ENCODE assay signal across 9 mouse cellular contexts in genomic region chr16:77662107-77662518, GRCm38 (mm10).
DNase-seq lines count a peak whose midpoint lies in the region; ATAC-seq and TF ChIP-seq lines count a peak whose summit lies in the region.
"Had no signal": no experiment of that assay in that cellular context is flagged by ENCODE, and none has a peak within 500 bp of the region (broad histone marks: within the 10 kb centered on the region; RNA-seq: fewer than 3 reads in every experiment).

No protein-coding gene starts in this region.

- H3K4me3 ChIP-seq in intestine, embryonic 15.5 days (replicated peaks) = no peak overlapping the region
- H3K4me3 ChIP-seq in intestine, postnatal 0 days (ENCODE audit: low read depth, low read length) = no peak overlapping the region
- no peak overlapping the region for H3K4me3 ChIP-seq in hindbrain, embryonic 15.5 days
- H3K4me3 ChIP-seq in midbrain, embryonic 12.5 days = no peak overlapping the region
- no peak overlapping the region for H3K4me3 ChIP-seq in liver, embryonic 12.5 days
- H3K4me3 ChIP-seq: megakaryocyte, embryonic 14.5 days had no signal

- no peak for TF ChIP-seq CTCF in intestine, postnatal 0 days (IDR thresholded peaks at IDR 0.05; ENCODE audit: low read depth)

- H3K27ac ChIP-seq in intestine, embryonic 15.5 days = no peak overlapping the region
- no peak overlapping the region for H3K27ac ChIP-seq in intestine, postnatal 0 days (ENCODE audit: low read depth, low read length)
- peak overlapping the region; percentile 87 for H3K27ac ChIP-seq in hindbrain, embryonic 15.5 days (replicated peaks)
- H3K27ac ChIP-seq in midbrain, embryonic 12.5 days (replicated peaks) = peak overlapping the region; percentile 68
- H3K27ac ChIP-seq in liver, embryonic 12.5 days = no peak overlapping the region

- ATAC-seq in intestine, embryonic 15.5 days = peak; percentile 45; the same call in 1 of the 2 replicates
- no peak for ATAC-seq in intestine, postnatal 0 days
- ATAC-seq in hindbrain, embryonic 15.5 days (ENCODE audit: low FRiP score, low read depth) = peak; percentile 94
- peak; percentile 86 for ATAC-seq in midbrain, embryonic 12.5 days (ENCODE audit: low FRiP score, low read depth)
- ATAC-seq in liver, embryonic 12.5 days = no peak

- no peaks in the 10 kb centered on the region for H3K36me3 ChIP-seq in intestine, embryonic 15.5 days
- no peaks in the 10 kb centered on the region for H3K36me3 ChIP-seq in intestine, postnatal 0 days (ENCODE audit: control insufficient read depth, insufficient read depth)
- H3K36me3 ChIP-seq in hindbrain, embryonic 15.5 days = no peaks in the 10 kb centered on the region
- no peaks in the 10 kb centered on the region for H3K36me3 ChIP-seq in midbrain, embryonic 12.5 days
- H3K36me3 ChIP-seq in liver, embryonic 12.5 days = no peaks in the 10 kb centered on the region

- H3K9me3 ChIP-seq in intestine, embryonic 15.5 days = no peaks in the 10 kb centered on the region
- no peaks in the 10 kb centered on the region for H3K9me3 ChIP-seq in intestine, postnatal 0 days (ENCODE audit: control insufficient read depth)
- H3K9me3 ChIP-seq in hindbrain, embryonic 15.5 days = no peaks in the 10 kb centered on the region
- H3K9me3 ChIP-seq in midbrain, embryonic 12.5 days = no peaks in the 10 kb centered on the region
- H3K9me3 ChIP-seq in liver, embryonic 12.5 days (replicated peaks) = no peaks in the 10 kb centered on the region
- H3K9me3 ChIP-seq: megakaryocyte, embryonic 14.5 days had no signal

- no peak overlapping the region for H3K4me2 ChIP-seq in intestine, embryonic 15.5 days (replicated peaks)
- H3K4me2 ChIP-seq in intestine, postnatal 0 days (replicated peaks; ENCODE audit: low read depth) = no peak overlapping the region
- peak overlapping the region; percentile 39 for H3K4me2 ChIP-seq in hindbrain, embryonic 15.5 days
- 0 out of 2 replicates have a peak overlapping the region, but pooled peaks have one; percentile 7 for H3K4me2 ChIP-seq in midbrain, embryonic 12.5 days (replicated peaks)
- no peak overlapping the region for H3K4me2 ChIP-seq in liver, embryonic 12.5 days

- no peaks in the 10 kb centered on the region for H3K27me3 ChIP-seq in intestine, embryonic 15.5 days (replicated peaks)
- H3K27me3 ChIP-seq in intestine, postnatal 0 days (replicated peaks; ENCODE audit: control insufficient read depth, insufficient read depth, low read length) = no peaks in the 10 kb centered on the region
- H3K27me3 ChIP-seq in hindbrain, embryonic 15.5 days = no peaks in the 10 kb centered on the region
- H3K27me3 ChIP-seq in midbrain, embryonic 12.5 days = no peaks in the 10 kb centered on the region
- no peaks in the 10 kb centered on the region for H3K27me3 ChIP-seq in liver, embryonic 12.5 days (replicated peaks)
- H3K27me3 ChIP-seq: megakaryocyte, embryonic 14.5 days had no signal

- H3K4me1 ChIP-seq in intestine, embryonic 15.5 days (replicated peaks) = no peaks in the 10 kb centered on the region
- H3K4me1 ChIP-seq in intestine, postnatal 0 days (replicated peaks; ENCODE audit: control insufficient read depth, insufficient read depth, low read length) = no peaks in the 10 kb centered on the region
- peaks cover 52% of the 10 kb centered on the region for H3K4me1 ChIP-seq in hindbrain, embryonic 15.5 days (replicated peaks)
- peaks cover 20% of the 10 kb centered on the region for H3K4me1 ChIP-seq in midbrain, embryonic 12.5 days
- no peaks in the 10 kb centered on the region for H3K4me1 ChIP-seq in liver, embryonic 12.5 days
- H3K4me1 ChIP-seq: megakaryocyte, embryonic 14.5 days had no signal

- peak; percentile 56 for DNase-seq in embryo, embryonic 11.5 days (ENCODE audit: low read depth, low spot score)
- DNase-seq in heart, postnatal 4 days = no peak
- DNase-seq in kidney, postnatal 10 days = no peak

- no peak overlapping the region for H3K9ac ChIP-seq in intestine, embryonic 15.5 days
- no peak overlapping the region for H3K9ac ChIP-seq in intestine, postnatal 0 days (ENCODE audit: low read depth, low read length)
- H3K9ac ChIP-seq in hindbrain, embryonic 15.5 days = no peak overlapping the region
- no peak overlapping the region for H3K9ac ChIP-seq in midbrain, embryonic 12.5 days (replicated peaks)
- no peak overlapping the region for H3K9ac ChIP-seq in liver, embryonic 12.5 days

- WGBS in intestine, embryonic 15.5 days = 32% methylated on average over 4 of the region's 4 CpGs
- WGBS in intestine, postnatal 0 days = 33% methylated on average over 4 of the region's 4 CpGs
- 14% methylated on average over 4 of the region's 4 CpGs for WGBS in hindbrain, embryonic 15.5 days
- 14% methylated on average over 4 of the region's 4 CpGs for WGBS in midbrain, embryonic 12.5 days
- WGBS in liver, embryonic 12.5 days (ENCODE audit: insufficient replicate concordance) = 32% methylated on average over 4 of the region's 4 CpGs

Comparison
In these comparisons a context has a peak if more than half of its experiments do, and no peak if none do; other contexts are left out.
1. ATAC-seq: peak in intestine, embryonic 15.5 days (single experiment), hindbrain, embryonic 15.5 days (single experiment) and midbrain, embryonic 12.5 days (single experiment); none in intestine, postnatal 0 days (single experiment) and liver, embryonic 12.5 days (single experiment).
2. H3K27ac ChIP-seq: peak in hindbrain, embryonic 15.5 days (single experiment) and midbrain, embryonic 12.5 days (single experiment); none in intestine, embryonic 15.5 days (single experiment), intestine, postnatal 0 days (single experiment) and liver, embryonic 12.5 days (single experiment).
3. H3K4me2 ChIP-seq: peak in hindbrain, embryonic 15.5 days (single experiment) and midbrain, embryonic 12.5 days (single experiment); none in intestine, embryonic 15.5 days (single experiment), intestine, postnatal 0 days (single experiment) and liver, embryonic 12.5 days (single experiment).